Mouse (Mus musculus) lung, embryonic 15.5 days (tissue): Measurements from ENCODE around the gene Zbtb41. TPM values are rescaled to one million over a fixed set of nuclear protein-coding genes. Genes with fewer than 3 reads are reported as not detected.

ENCODE experiments used
- ATAC-seq: fragments of 200-750 bp; cut with Nextera tagmentation; 2 replicates; pipeline ENCODE4 v1.8.0; 2017; ENCODE audit warnings: moderate number of reproducible peaks, borderline replicate concordance; ENCODE audit not compliant: low FRiP score, low TSS enrichment; ENCODE audit errors: extremely low read depth
- H3K27ac ChIP-seq: fragments of 300-500 bp; sonication (generic); 2 replicates; pipeline ENCODE4 v1.5.1; 2015; ENCODE audit warnings: moderate library complexity, mild to moderate bottlenecking, inconsistent platforms
- H3K27me3 ChIP-seq: fragments of 300-500 bp; sonication (generic); 2 replicates; pipeline ENCODE4 v1.6.1; 2015; ENCODE audit warnings: inconsistent platforms
- H3K36me3 ChIP-seq: fragments of 300-500 bp; sonication (generic); 2 replicates; pipeline ENCODE4 v1.6.1; 2015; ENCODE audit warnings: inconsistent platforms
- H3K4me1 ChIP-seq: fragments of 300-500 bp; sonication (generic); 2 replicates; pipeline ENCODE4 v1.6.1; 2015; ENCODE audit warnings: inconsistent platforms
- H3K4me2 ChIP-seq: fragments of 300-500 bp; sonication (generic); 2 replicates; pipeline ENCODE4 v1.6.1; 2015; ENCODE audit warnings: inconsistent platforms, mild to moderate bottlenecking, moderate library complexity
- H3K4me3 ChIP-seq: fragments of 300-500 bp; sonication (generic); 2 replicates; pipeline ENCODE4 v1.5.1; 2015; ENCODE audit warnings: mild to moderate bottlenecking, inconsistent platforms
- H3K9ac ChIP-seq: fragments of 300-500 bp; sonication (generic); 2 replicates; pipeline ENCODE4 v1.6.1; 2015; ENCODE audit warnings: inconsistent platforms
- H3K9me3 ChIP-seq: fragments of 300-500 bp; sonication (generic); 2 replicates; pipeline ENCODE4 v1.6.1; 2016; ENCODE audit warnings: inconsistent platforms
- WGBS: fragments of 180-500 bp; shearing (Covaris S2); methylation state at CpG from one replicate; pipeline ENCODE4 v1.1.7; 2015; 5-methylcytosine and 5-hydroxymethylcytosine counted together
- polyA plus RNA-seq: library from polyadenylated mRNA; unstranded; fragments of >200 nt; fragmentation: Nextera tagmentation; extraction: Ambion mirVana; gene quantifications from 2 replicates; pipeline ENCODE4 v1.2.1, GENCODE M21; 2015

Zbtb41 gene
- polyA plus RNA-seq, 1 experiment from 2014 or later, result 8.6 TPM

DNA sequence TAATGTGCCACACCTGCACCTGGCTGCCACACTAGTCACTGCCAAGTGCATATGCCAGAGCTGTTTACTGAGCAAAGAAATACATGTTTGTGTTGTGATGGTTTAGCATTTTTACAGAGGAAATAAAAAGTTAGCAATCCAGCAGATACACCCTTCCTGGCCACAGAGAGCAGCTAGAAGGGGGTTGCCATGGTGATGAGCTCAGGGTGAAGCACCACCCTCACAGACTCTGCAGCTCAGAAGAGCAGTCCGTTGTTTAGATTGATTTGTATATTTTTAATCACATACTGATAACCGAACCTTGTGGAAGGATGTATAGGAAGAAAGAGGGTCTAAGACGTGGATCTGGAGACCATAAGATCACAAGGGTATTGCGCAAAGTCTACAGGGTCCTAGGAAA is 59.1 kb downstream of the Zbtb41 start:
- Histone ChIP-seq H3K4me3 (no peak overlapping the region), H3K9me3 (no peaks in the 10 kb centered on the region), H3K9ac (no peak overlapping the region), H3K36me3 (peaks cover 62% of the 10 kb centered on the region), H3K27me3 (no peaks in the 10 kb centered on the region), H3K4me1 (no peaks in the 10 kb centered on the region), H3K4me2 (no peak overlapping the region), H3K27ac (no peak overlapping the region)
- no peak for ATAC-seq
- 60% methylated on average over 4 of the region's 4 CpGs for WGBS

DNA sequence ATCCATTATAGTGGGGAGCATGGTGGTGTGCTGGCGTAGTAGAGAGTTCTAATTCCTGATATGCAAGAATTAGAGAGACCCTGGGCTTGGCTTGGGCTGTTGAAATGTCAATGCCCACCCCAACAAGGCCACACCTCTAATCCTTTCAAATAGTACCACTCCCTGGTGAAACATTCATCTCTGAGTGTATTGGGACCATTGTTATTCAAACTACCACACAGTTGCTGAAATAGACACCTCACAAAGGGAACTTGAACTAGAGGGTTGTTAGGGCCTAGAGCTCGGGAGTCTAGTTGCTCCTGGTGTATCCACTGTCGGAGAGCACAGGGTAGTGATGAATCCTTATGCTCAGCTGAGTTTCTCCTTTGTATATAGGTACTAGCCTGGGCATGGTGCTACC is 72.5 kb downstream of the Zbtb41 start:
- no peak overlapping the region for H3K27ac ChIP-seq
- no peak overlapping the region for H3K4me3 ChIP-seq
- no peaks in the 10 kb centered on the region for H3K9me3 ChIP-seq
- no peak overlapping the region for H3K9ac ChIP-seq
- whole genome bisulfite sequencing, result 91% methylated on average over 3 of the region's 3 CpGs
- H3K4me1 ChIP-seq, result no peaks in the 10 kb centered on the region
- no peaks in the 10 kb centered on the region for H3K27me3 ChIP-seq
- peaks cover 41% of the 10 kb centered on the region for H3K36me3 ChIP-seq
- no peak for ATAC-seq
- H3K4me2 ChIP-seq, result no peak overlapping the region

DNA sequence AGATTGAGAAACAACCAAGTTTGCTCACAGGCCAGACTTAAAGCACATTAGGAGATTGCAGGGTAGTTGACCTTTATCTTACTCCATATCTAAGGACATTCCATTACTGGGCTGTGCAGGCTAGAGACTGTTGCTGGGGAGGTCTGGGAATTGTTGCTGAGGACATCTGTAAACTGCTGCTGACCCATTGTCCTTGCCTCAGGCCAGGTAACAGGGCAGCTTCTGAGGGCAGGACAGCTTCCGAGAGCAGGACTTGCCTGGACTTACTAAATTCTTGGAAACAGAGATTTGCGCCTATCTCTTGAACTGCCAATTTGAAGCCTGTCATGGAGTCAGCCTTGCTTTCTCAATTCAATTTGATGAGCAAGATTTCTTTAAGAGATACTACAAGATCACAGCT is 73.3 kb downstream of the Zbtb41 start:
- WGBS, result 82% methylated on average over 2 of the region's 2 CpGs
- Histone ChIP-seq H3K27me3 (no peaks in the 10 kb centered on the region), H3K4me1 (no peaks in the 10 kb centered on the region), H3K4me2 (no peak overlapping the region), H3K27ac (no peak overlapping the region), H3K9me3 (no peaks in the 10 kb centered on the region), H3K9ac (no peak overlapping the region), H3K4me3 (no peak overlapping the region), H3K36me3 (peaks cover 34% of the 10 kb centered on the region)
- no peak for ATAC-seq

DNA sequence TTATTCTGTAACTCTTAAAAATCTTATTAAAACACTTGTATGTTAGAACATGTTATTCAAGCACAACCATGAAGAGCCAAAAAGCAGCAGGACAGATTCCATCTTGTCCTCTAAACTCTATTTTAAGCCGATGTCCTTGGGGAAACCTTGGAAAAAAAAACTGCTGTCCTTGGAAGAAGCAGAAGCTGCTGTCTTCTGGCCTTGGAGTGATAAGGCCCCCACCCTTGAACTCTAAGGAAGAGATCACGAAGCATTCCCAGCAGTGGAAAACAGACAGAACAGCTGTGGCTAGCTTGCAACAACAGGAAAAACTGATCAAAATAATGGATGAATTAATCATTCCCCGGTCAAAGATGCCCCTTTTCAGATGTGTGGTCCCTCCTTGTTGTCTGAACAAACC is 74.1 kb downstream of the Zbtb41 start:
- Histone ChIP-seq H3K4me3 (no peak overlapping the region), H3K9me3 (no peaks in the 10 kb centered on the region), H3K36me3 (peaks cover 28% of the 10 kb centered on the region), H3K9ac (no peak overlapping the region), H3K27me3 (no peaks in the 10 kb centered on the region), H3K4me1 (no peaks in the 10 kb centered on the region), H3K4me2 (no peak overlapping the region), H3K27ac (no peak overlapping the region)
- ATAC-seq, result no peak
- WGBS, result 75% methylated on average over 3 of the region's 3 CpGs

DNA sequence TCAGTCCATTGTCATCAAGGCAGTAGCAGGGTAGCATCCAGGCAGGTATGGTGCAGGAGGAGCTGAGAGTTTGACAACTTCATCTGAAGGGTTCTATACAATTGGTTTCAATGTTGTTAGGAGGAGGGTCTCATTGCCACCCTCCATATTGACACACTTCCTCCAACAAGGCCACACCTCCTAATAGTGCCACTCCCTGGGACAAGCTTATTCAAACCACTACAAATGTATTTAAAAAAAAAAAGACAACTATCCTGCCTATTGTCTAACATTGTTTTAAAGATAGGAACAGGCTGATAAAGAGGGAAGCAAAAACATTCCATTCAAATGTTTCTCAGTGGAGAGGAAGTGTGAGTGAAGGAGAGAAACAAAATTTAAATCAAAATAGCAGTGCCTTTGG is 77.7 kb downstream of the Zbtb41 start:
- Histone ChIP-seq H3K27ac (no peak overlapping the region), H3K9me3 (no peaks in the 10 kb centered on the region), H3K4me1 (no peaks in the 10 kb centered on the region), H3K4me3 (no peak overlapping the region), H3K27me3 (no peaks in the 10 kb centered on the region), H3K36me3 (peaks cover 2% of the 10 kb centered on the region; the same call in 1 of the 2 replicates), H3K4me2 (no peak overlapping the region), H3K9ac (no peak overlapping the region)
- no peak for ATAC-seq

DNA sequence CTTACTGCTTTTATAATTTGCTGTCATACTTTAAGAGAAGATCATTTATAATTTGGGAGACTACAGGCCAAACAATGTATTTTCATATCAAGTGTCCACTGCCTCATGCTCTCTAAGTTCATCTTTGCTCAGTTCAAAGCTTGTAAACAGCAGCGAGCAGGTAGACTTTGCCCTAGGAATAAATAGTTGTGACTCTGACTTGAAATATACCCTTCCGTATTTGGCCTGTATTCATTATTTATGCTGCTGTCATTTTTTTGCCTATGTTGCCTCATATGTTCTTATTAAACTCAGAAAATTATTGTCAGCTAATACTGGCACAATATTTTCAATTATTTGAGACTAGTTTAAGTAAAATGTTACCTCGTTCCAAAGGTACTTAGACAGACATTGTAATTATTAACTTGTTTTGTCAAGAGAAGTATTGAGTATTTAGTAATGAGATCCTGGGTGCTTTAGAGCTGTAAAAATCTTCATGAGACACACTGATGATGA is 79.2 kb downstream of the Zbtb41 start, which contains the start of gene F13b:
Gene F13b, plus strand, starts transcription at position 445 of the 495 bp plus-strand sequence.
- no peak for ATAC-seq
- Histone ChIP-seq H3K9me3 (no peaks in the 10 kb centered on the region), H3K36me3 (no peaks in the 10 kb centered on the region), H3K4me3 (no peak within 1 kb of the TSS), H3K27me3 (no peaks in the 10 kb centered on the region), H3K9ac (no peak within 1 kb of the TSS), H3K27ac (no peak within 1 kb of the TSS), H3K4me1 (no peaks in the 10 kb centered on the region), H3K4me2 (no peak within 1 kb of the TSS)
- 86% methylated on average over 3 of the region's 3 CpGs for WGBS

Other genes with a start within 250 kb of the Zbtb41 start
- 0.05 TPM in 1 of 2 replicates, not detected in the other for gene Crb1, start 45.2 kb upstream of the Zbtb41 start, polyA plus RNA-seq
- 17.7 and 18.0 TPM in 2 replicates for gene Aspm, start 32.5 kb downstream of the Zbtb41 start, polyA plus RNA-seq
- 0.06 TPM in 1 of 2 replicates, not detected in the other for gene F13b, start 79.4 kb downstream of the Zbtb41 start, polyA plus RNA-seq
- gene Cfhr1, start 138.0 kb downstream of the Zbtb41 start, polyA plus RNA-seq, result not detected in 2 replicates